ENCODE assay signal across 7 mouse cellular contexts in genomic region chr2:148872860-148873259, GRCm38 (mm10). TPM values are rescaled to one million over a fixed set of nuclear protein-coding genes. Genes with fewer than 3 reads are reported as not detected.
DNase-seq lines count a peak whose midpoint lies in the region; ATAC-seq and TF ChIP-seq lines count a peak whose summit lies in the region.

No protein-coding gene starts in this region.

- H3K4me3 ChIP-seq in heart, embryonic 14.5 days (ENCODE audit: control insufficient read depth in 1 of 2, insufficient read depth in 1 of 2, low read depth in 1 of 2, low read length in 2 of 2), result peak overlapping the region; percentile 74 to 88; a peak in 2 of 4 replicates
- peak overlapping the region; percentile 91; the same call in 1 of the 2 replicates for H3K4me3 ChIP-seq in lung, postnatal 0 days (ENCODE audit: low read depth, low read length)

- in situ Hi-C loops in Patski (cut with MboI; ENCODE audit: low pct_unique_long_range_greater_than_20kb), result no loop called here

- peak; percentile 28 for ATAC-seq in Patski
- ATAC-seq in heart, embryonic 14.5 days (ENCODE audit: insufficient number of reproducible peaks, insufficient read depth, low FRiP score, low read depth), result no peak
- ATAC-seq in lung, postnatal 0 days, result no peak
- ATAC-seq in inflammation-experienced regulatory T-cells, adult 6 months, result no peak

- peak overlapping the region; percentile 78 for H3K4me2 ChIP-seq in heart, embryonic 14.5 days (ENCODE audit: low read length)
- peak overlapping the region; percentile 89 for H3K4me2 ChIP-seq in lung, postnatal 0 days (replicated peaks; ENCODE audit: low read depth, low read length)

- POLR2A ChIA-PET in Patski (lab: Charles Lee), result interaction anchor here (1.2 to 3.0 kb wide), 3 partner anchors 10 to 29 kb away, joined by 4 to 10 read pairs (median 5); no protein-coding TSS in a partner anchor

- CTCF ChIA-PET in Patski (lab: Charles Lee), result interaction anchor here (2.8 to 4.3 kb wide), 4 partner anchors 10 to 29 kb away, joined by 20 to 28 read pairs (median 25); partner anchors contain the start of gene 9230104L09Rik

- no peak for TF ChIP-seq CTCF in Patski (IDR thresholded peaks at IDR 0.05)
- TF ChIP-seq CTCF in lung, postnatal 0 days (IDR thresholded peaks at IDR 0.05), result no peak

- H3K27me3 ChIP-seq in Patski, result no peaks in the 10 kb centered on the region
- H3K27me3 ChIP-seq in heart, embryonic 14.5 days (ENCODE audit: control insufficient read depth, insufficient read depth, low read length), result no peaks in the 10 kb centered on the region
- H3K27me3 ChIP-seq in lung, postnatal 0 days (replicated peaks; ENCODE audit: insufficient read depth, low read length), result no peaks in the 10 kb centered on the region

- peaks cover 25 to 41% of the 10 kb centered on the region in 2 experiments for H3K4me1 ChIP-seq in heart, embryonic 14.5 days (ENCODE audit: control insufficient read depth in 2 of 2, insufficient read depth in 2 of 2, low read length in 2 of 2)
- H3K4me1 ChIP-seq in lung, postnatal 0 days (ENCODE audit: insufficient read depth, low read depth, low read length), result peaks cover 22% of the 10 kb centered on the region; the same call in 1 of the 2 replicates

- no peaks in the 10 kb centered on the region for H3K9me3 ChIP-seq in heart, embryonic 14.5 days (ENCODE audit: control insufficient read depth, low read length)
- no peaks in the 10 kb centered on the region for H3K9me3 ChIP-seq in lung, postnatal 0 days (ENCODE audit: low read length)

- DNase-seq in 3T3-L1 (ENCODE audit: low read depth, low spot score), result peak; percentile 92
- peak; percentile 62 for DNase-seq in Patski (ENCODE audit: low read depth, low spot score)
- no peak for DNase-seq in lung, postnatal 0 days (ENCODE audit: low spot score)
- DNase-seq in thymus, adult 18-20 months, result no peak
- no peak for DNase-seq in spleen, postnatal 36 days (ENCODE audit: low spot score in 2 of 2)

- peak overlapping the region; percentile 66 to 92 for H3K27ac ChIP-seq in heart, embryonic 14.5 days (replicated peaks in 1 of 2; ENCODE audit: control insufficient read depth in 1 of 2, insufficient read depth in 1 of 2, low read depth in 2 of 2, low read length in 2 of 2)
- 0 out of 2 replicates have a peak overlapping the region, but pooled peaks have one; percentile 14 for H3K27ac ChIP-seq in lung, postnatal 0 days (ENCODE audit: low read length)

- TF ChIP-seq EP300 in lung, postnatal 0 days (IDR thresholded peaks at IDR 0.05), result no peak

- 34% methylated on average over 4 of the region's 4 CpGs for WGBS in heart, embryonic 14.5 days
- 27% methylated on average over 4 of the region's 4 CpGs for WGBS in lung, postnatal 0 days

- H3K36me3 ChIP-seq in heart, embryonic 14.5 days (ENCODE audit: control insufficient read depth, insufficient read depth, low read length), result peaks cover 22% of the 10 kb centered on the region
- peaks cover 4% of the 10 kb centered on the region; the same call in 1 of the 2 replicates for H3K36me3 ChIP-seq in lung, postnatal 0 days (ENCODE audit: insufficient read depth, low read length)

- H3K9ac ChIP-seq in heart, embryonic 14.5 days (ENCODE audit: low read length), result peak overlapping the region; percentile 91
- H3K9ac ChIP-seq in lung, postnatal 0 days (replicated peaks; ENCODE audit: low read depth), result no peak overlapping the region

RNA-seq across cellular contexts. Expression of gene Cst3, which starts 2.6 kb away (rescaled TPM):
- 1,093 TPM for polyA plus RNA-seq in Patski (2021)
- polyA plus RNA-seq in heart, embryonic 14.5 days (2014; fragmentation: Nextera tagmentation; extraction: Ambion mirVana), result 901 and 992 TPM in 2 replicates
- 755 and 866 TPM in 2 replicates for polyA plus RNA-seq in lung, postnatal 0 days (2015; fragmentation: Nextera tagmentation; extraction: Ambion mirVana)
- 100 to 1,000 TPM; 152 to 225 (median 175) TPM for polyA plus RNA-seq in inflammation-experienced regulatory T-cells, adult 6 months (2017; shearing (Covaris generic))

RNA-seq across cellular contexts. Expression of gene 9230104L09Rik, which starts 8.0 kb away (rescaled TPM):
- not detected for polyA plus RNA-seq in Patski (2021)
- 0.32 TPM in 1 of 2 replicates, not detected in the other for polyA plus RNA-seq in heart, embryonic 14.5 days (2014; fragmentation: Nextera tagmentation; extraction: Ambion mirVana)
- polyA plus RNA-seq in lung, postnatal 0 days (2015; fragmentation: Nextera tagmentation; extraction: Ambion mirVana), result 0.94 and 1.5 TPM in 2 replicates
- not detected for polyA plus RNA-seq in inflammation-experienced regulatory T-cells, adult 6 months (2017; shearing (Covaris generic))

RNA-seq across cellular contexts. Expression of gene Cst9, which starts 37.9 kb away (rescaled TPM):
- not detected for polyA plus RNA-seq in Patski (2021)
- polyA plus RNA-seq in heart, embryonic 14.5 days (2014; fragmentation: Nextera tagmentation; extraction: Ambion mirVana), result 3.0 and 6.8 TPM in 2 replicates
- polyA plus RNA-seq in lung, postnatal 0 days (2015; fragmentation: Nextera tagmentation; extraction: Ambion mirVana), result 1.5 and 2.5 TPM in 2 replicates
- not detected for polyA plus RNA-seq in inflammation-experienced regulatory T-cells, adult 6 months (2017; shearing (Covaris generic))

RNA-seq across cellular contexts. Expression of gene Cst13, which starts 53.0 kb away (rescaled TPM):
- polyA plus RNA-seq in Patski (2021), result not detected
- polyA plus RNA-seq in heart, embryonic 14.5 days (2014; fragmentation: Nextera tagmentation; extraction: Ambion mirVana), result not detected in 2 replicates
- polyA plus RNA-seq in lung, postnatal 0 days (2015; fragmentation: Nextera tagmentation; extraction: Ambion mirVana), result not detected in 2 replicates
- not detected for polyA plus RNA-seq in inflammation-experienced regulatory T-cells, adult 6 months (2017; shearing (Covaris generic))

Comparison
In these comparisons a context has a peak if more than half of its experiments do, and no peak if none do; other contexts are left out.
1. DNase-seq: peak in 3T3-L1 (single experiment) and Patski (single experiment); none in lung, postnatal 0 days (single experiment), thymus, adult 18-20 months (0 of 2) and spleen, postnatal 36 days (0 of 2).